Mouse (Mus musculus): ENCODE results near the gene Nacc1. TPM values are rescaled to one million over a fixed set of nuclear protein-coding genes. Genes with fewer than 3 reads are reported as not detected.
A peak's percentile ranks its signal among the peaks of the same experiment; 100 is the strongest.

Gene Nacc1
- polyA plus RNA-seq, 1 experiment from 2014 or later: 21.3 TPM

GRCm38 (mm10) chr8:84705960-84706359 lies 18.3 kb upstream of the Nacc1 start:
- WGBS: 4% methylated on average over 12 of the region's 12 CpGs
- Histone ChIP-seq H3K27ac (ENCODE audit: poor library complexity, severe bottlenecking) (peak overlapping the region; percentile 91), H3K4me1 (replicated peaks) (peaks cover 76% of the 10 kb centered on the region), H3K4me2 (peak overlapping the region; percentile 66), H3K27me3 (replicated peaks) (peaks cover 56% of the 10 kb centered on the region), H3K9me3 (replicated peaks) (no peaks in the 10 kb centered on the region), H3K9ac (peak overlapping the region; percentile 79), H3K36me3 (no peaks in the 10 kb centered on the region), H3K4me3 (peak overlapping the region; percentile 54)
- no peak for ATAC-seq (ENCODE audit: insufficient number of reproducible peaks, low FRiP score)

DNA sequence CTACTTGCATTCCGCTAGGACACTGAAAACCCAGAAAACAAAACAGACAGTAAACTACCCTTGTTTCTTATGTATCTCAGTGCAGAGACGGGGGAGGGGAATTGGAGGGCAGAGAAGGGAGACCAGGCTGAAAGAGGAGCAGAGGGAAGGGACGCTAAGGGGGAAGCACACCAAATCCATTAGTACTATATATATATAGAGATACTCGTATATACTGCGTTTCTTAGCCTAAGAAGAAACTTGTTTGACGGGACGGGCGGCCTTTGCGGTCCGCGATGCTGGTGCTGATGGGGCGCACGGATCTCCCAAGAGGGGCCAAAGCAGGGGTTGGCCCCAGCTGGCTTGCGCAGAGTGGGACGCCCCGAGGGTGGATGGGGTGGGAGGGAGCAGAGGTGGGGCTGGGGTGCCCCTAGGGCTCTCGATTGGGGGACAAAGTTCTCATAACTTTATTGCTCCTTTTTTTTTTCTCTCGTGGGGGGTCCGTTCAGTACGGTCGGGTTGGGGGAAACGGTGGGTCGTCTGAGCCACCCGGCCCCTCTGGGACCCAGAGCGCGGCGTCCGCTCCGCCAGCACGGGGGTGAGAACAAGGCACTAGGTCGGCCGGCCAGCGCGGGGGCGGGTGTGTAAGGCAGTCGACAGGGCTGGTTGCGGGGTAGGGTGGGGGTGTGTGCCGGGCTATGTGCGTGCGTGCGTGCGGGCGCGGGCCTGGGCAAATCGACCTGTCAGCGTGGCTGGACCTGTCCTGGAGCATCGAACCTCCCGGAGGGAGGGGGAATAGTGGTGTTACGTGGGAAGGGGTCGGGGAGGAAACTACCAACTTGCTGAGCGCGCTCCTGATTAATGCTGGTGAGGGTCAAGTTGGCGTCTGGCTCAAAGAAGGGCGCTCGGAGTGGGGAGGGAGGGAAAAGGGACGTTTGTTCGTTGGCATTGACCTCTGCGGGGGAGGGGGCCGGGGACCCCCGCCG lies 17.5 kb upstream of the Nacc1 start:
- peak; percentile 7; the same call in 1 of the 2 replicates for ATAC-seq (ENCODE audit: insufficient number of reproducible peaks, low FRiP score)
- H3K27ac ChIP-seq (ENCODE audit: poor library complexity, severe bottlenecking): peak overlapping the region; percentile 91
- H3K4me2 ChIP-seq: peak overlapping the region; percentile 66
- WGBS: 2% methylated on average over 61 of the region's 61 CpGs
- H3K4me3 ChIP-seq: peak overlapping the region; percentile 54
- H3K9ac ChIP-seq: peak overlapping the region; percentile 79
- peaks cover 55% of the 10 kb centered on the region for H3K27me3 ChIP-seq (replicated peaks)
- peaks cover 79% of the 10 kb centered on the region for H3K4me1 ChIP-seq (replicated peaks)
- H3K9me3 ChIP-seq (replicated peaks): no peaks in the 10 kb centered on the region
- H3K36me3 ChIP-seq: no peaks in the 10 kb centered on the region

GRCm38 (mm10) chr8:84704356-84704755 lies 16.7 kb upstream of the Nacc1 start:
- peaks cover 55% of the 10 kb centered on the region for H3K27me3 ChIP-seq (replicated peaks)

GRCm38 (mm10) chr8:84703466-84704249 lies 16.0 kb upstream of the Nacc1 start:
- WGBS: 10% methylated on average over 38 of the region's 38 CpGs
- Histone ChIP-seq H3K36me3 (peaks cover 9% of the 10 kb centered on the region), H3K4me3 (peak overlapping the region; percentile 54), H3K27ac (ENCODE audit: poor library complexity, severe bottlenecking) (peak overlapping the region; percentile 91), H3K27me3 (replicated peaks) (peaks cover 51% of the 10 kb centered on the region), H3K9ac (peak overlapping the region; percentile 79), H3K4me2 (peak overlapping the region; percentile 66), H3K4me1 (replicated peaks) (peaks cover 79% of the 10 kb centered on the region), H3K9me3 (replicated peaks) (no peaks in the 10 kb centered on the region)
- no peak for ATAC-seq (ENCODE audit: insufficient number of reproducible peaks, low FRiP score)

More at GRCm38 (mm10) chr8:84704356-84704755, 16.7 kb upstream of the Nacc1 start:
- peaks cover 81% of the 10 kb centered on the region for H3K4me1 ChIP-seq (replicated peaks)
- peak overlapping the region; percentile 54 for H3K4me3 ChIP-seq
- peak overlapping the region; percentile 66 for H3K4me2 ChIP-seq
- 2% methylated on average over 16 of the region's 16 CpGs for WGBS
- H3K9me3 ChIP-seq (replicated peaks): no peaks in the 10 kb centered on the region
- ATAC-seq (ENCODE audit: insufficient number of reproducible peaks, low FRiP score): peak; percentile 43
- peak overlapping the region; percentile 79 for H3K9ac ChIP-seq
- peaks cover 2% of the 10 kb centered on the region for H3K36me3 ChIP-seq
- peak overlapping the region; percentile 91 for H3K27ac ChIP-seq (ENCODE audit: poor library complexity, severe bottlenecking)

DNA sequence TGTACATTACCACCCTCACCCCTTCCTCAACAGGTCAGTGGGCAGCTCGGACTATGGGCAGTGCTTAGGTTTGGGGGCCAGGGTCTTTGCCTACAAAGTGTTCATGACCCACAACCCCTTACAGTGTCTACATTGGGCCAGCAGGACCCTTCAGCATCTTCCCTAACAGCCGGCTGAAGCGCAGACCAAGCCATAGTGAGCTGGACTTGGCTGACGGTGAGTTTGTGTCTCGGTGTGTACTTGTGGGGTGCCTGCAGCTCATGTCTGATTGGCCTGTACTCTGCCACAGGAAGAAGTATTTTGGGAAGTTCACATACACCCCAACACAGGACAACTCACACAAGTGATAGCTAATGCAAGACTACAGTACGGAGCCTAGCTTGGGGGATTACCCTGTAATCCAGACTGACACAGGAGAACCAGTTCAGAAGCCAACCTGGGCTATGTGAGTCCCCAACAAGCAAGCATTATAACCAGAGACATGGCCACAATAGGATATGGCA lies 15.4 kb upstream of the Nacc1 start:
- peak overlapping the region; percentile 79 for H3K9ac ChIP-seq
- H3K27ac ChIP-seq (ENCODE audit: poor library complexity, severe bottlenecking): peak overlapping the region; percentile 91
- H3K4me3 ChIP-seq: peak overlapping the region; percentile 54
- H3K4me1 ChIP-seq (replicated peaks): peaks cover 80% of the 10 kb centered on the region
- no peak for ATAC-seq (ENCODE audit: insufficient number of reproducible peaks, low FRiP score)
- 76% methylated on average over 6 of the region's 6 CpGs for WGBS
- peak overlapping the region; percentile 66 for H3K4me2 ChIP-seq
- H3K27me3 ChIP-seq (replicated peaks): peaks cover 46% of the 10 kb centered on the region
- peaks cover 16% of the 10 kb centered on the region for H3K36me3 ChIP-seq
- no peaks in the 10 kb centered on the region for H3K9me3 ChIP-seq (replicated peaks)

DNA sequence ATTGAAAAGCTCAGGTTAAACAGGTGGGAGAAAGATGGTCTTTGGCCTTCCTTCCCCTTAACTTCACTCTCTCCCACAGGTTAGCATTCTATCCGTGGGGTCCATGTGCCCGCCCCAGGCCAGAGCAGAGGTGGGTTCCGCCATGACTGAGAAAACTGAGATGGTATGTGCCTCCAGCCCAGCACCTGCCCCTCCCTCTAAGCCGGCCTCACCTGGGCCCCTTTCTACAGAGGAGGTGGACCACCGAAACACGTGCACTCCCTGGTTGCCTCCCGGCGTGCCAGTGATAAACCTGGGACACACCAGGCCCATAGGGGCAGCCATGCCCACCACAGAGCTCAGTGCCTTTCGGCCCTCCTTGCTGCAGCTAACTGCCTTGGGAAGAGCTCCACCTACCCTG lies 14.9 kb upstream of the Nacc1 start:
- Histone ChIP-seq H3K36me3 (peaks cover 20% of the 10 kb centered on the region), H3K27ac (ENCODE audit: poor library complexity, severe bottlenecking) (peak overlapping the region; percentile 91), H3K27me3 (replicated peaks) (peaks cover 42% of the 10 kb centered on the region), H3K9ac (peak overlapping the region; percentile 79), H3K4me1 (replicated peaks) (peaks cover 76% of the 10 kb centered on the region), H3K4me3 (peak overlapping the region; percentile 54), H3K9me3 (replicated peaks) (no peaks in the 10 kb centered on the region), H3K4me2 (peak overlapping the region; percentile 66)
- ATAC-seq (ENCODE audit: insufficient number of reproducible peaks, low FRiP score): no peak
- 54% methylated on average over 9 of the region's 9 CpGs for WGBS

GRCm38 (mm10) chr8:84700941-84701911 lies 13.6 kb upstream of the Nacc1 start, which contains the start of gene Lyl1:
Lyl1 (plus strand) TSS chr8:84701457.
- ATAC-seq (ENCODE audit: insufficient number of reproducible peaks, low FRiP score): peak; percentile 89
- Histone ChIP-seq H3K9ac (peak within 1 kb of the TSS; percentile 79), H3K4me3 (peak within 1 kb of the TSS; percentile 54), H3K27me3 (replicated peaks) (peaks cover 33% of the 10 kb centered on the region), H3K9me3 (replicated peaks) (no peaks in the 10 kb centered on the region), H3K36me3 (peaks cover 34% of the 10 kb centered on the region), H3K4me1 (replicated peaks) (peaks cover 65% of the 10 kb centered on the region), H3K27ac (ENCODE audit: poor library complexity, severe bottlenecking) (peak within 1 kb of the TSS; percentile 91), H3K4me2 (peak within 1 kb of the TSS; percentile 66)
- 5% methylated on average over 34 of the region's 34 CpGs for WGBS

DNA sequence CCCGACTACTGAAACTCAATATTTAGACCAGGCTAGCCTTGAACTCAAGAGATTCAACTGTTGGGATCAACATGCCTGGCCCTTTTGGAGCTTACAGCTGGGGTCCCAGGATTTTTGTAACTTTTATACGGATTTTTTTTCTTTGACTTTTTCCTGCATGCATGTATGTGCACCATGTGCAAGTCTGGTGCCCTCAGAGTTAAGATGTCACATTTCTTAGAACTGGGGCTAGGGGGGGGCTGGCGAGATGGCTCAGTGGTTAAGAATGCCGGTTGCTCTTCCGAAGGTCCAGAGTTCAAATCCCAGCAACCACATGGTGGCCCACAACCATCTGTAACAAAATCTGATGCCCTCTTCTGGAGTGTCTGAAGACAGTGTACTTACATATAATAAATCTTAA lies 12.9 kb upstream of the Nacc1 start:
- H3K4me3 ChIP-seq: no peak overlapping the region
- H3K36me3 ChIP-seq: peaks cover 39% of the 10 kb centered on the region
- no peak for ATAC-seq (ENCODE audit: insufficient number of reproducible peaks, low FRiP score)
- peak overlapping the region; percentile 91 for H3K27ac ChIP-seq (ENCODE audit: poor library complexity, severe bottlenecking)
- H3K9me3 ChIP-seq (replicated peaks): no peaks in the 10 kb centered on the region
- H3K27me3 ChIP-seq (replicated peaks): peaks cover 31% of the 10 kb centered on the region
- 0 out of 2 replicates have a peak overlapping the region, but pooled peaks have one; percentile 3 for H3K4me2 ChIP-seq
- H3K4me1 ChIP-seq (replicated peaks): peaks cover 63% of the 10 kb centered on the region
- no peak overlapping the region for H3K9ac ChIP-seq
- 77% methylated on average over 5 of the region's 5 CpGs for WGBS

GRCm38 (mm10) chr8:84699861-84700322 lies 12.2 kb upstream of the Nacc1 start:
- H3K27me3 ChIP-seq (replicated peaks): peaks cover 28% of the 10 kb centered on the region
- peak overlapping the region; percentile 91 for H3K27ac ChIP-seq (ENCODE audit: poor library complexity, severe bottlenecking)
- peaks cover 57% of the 10 kb centered on the region for H3K4me1 ChIP-seq (replicated peaks)
- 0 out of 2 replicates have a peak, but pooled peaks have one; percentile 3 for ATAC-seq (ENCODE audit: insufficient number of reproducible peaks, low FRiP score)
- H3K4me3 ChIP-seq: no peak overlapping the region
- 42% methylated on average over 7 of the region's 7 CpGs for WGBS
- H3K36me3 ChIP-seq: peaks cover 45% of the 10 kb centered on the region
- H3K4me2 ChIP-seq: 0 out of 2 replicates have a peak overlapping the region, but pooled peaks have one; percentile 3
- H3K9me3 ChIP-seq (replicated peaks): no peaks in the 10 kb centered on the region
- H3K9ac ChIP-seq: no peak overlapping the region

DNA sequence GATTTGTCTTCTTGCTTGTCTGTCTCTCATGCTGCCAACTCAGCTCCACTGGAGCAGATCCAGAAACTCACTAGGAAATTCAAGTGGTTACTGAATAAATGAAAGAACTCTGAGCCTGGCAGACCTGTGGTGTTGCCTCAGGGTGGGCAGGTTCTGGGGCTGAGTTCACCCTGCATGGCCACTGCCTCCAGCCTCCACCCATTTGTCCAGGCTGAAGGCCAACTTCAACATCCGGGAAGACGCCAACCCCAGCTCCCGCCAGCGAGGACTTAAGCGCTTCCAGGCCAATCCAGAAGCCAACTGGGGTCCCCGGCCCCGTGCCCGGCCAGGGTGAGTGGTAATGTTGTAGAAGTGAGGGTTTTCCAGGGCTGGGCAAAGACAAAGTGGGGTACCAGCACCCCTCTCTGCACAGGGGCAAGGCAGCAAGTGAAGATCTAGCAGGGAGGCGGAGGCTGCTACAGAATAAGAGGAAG lies 11.3 kb upstream of the Nacc1 start:
- ATAC-seq (ENCODE audit: insufficient number of reproducible peaks, low FRiP score): no peak
- 76% methylated on average over 9 of the region's 9 CpGs for WGBS

More for the DNA sequence above, 11.3 kb upstream of the Nacc1 start:
- H3K36me3 ChIP-seq: peaks cover 53% of the 10 kb centered on the region
- peak overlapping the region; percentile 9; the same call in 1 of the 2 replicates for H3K4me2 ChIP-seq
- no peak overlapping the region for H3K9ac ChIP-seq
- H3K27me3 ChIP-seq (replicated peaks): peaks cover 20% of the 10 kb centered on the region
- no peak overlapping the region for H3K4me3 ChIP-seq
- H3K4me1 ChIP-seq (replicated peaks): peaks cover 47% of the 10 kb centered on the region
- H3K9me3 ChIP-seq (replicated peaks): no peaks in the 10 kb centered on the region
- H3K27ac ChIP-seq (ENCODE audit: poor library complexity, severe bottlenecking): peak overlapping the region; percentile 91

Measured in heart, embryonic 12.5 days (tissue).